Mouse (Mus musculus): ENCODE data around the gene Nab2. TPM values are rescaled to one million over a fixed set of nuclear protein-coding genes. Genes with fewer than 3 reads are reported as not detected.

Nab2 gene
- polyA plus RNA-seq, 1 experiment from 2014 or later: 3.9 TPM

GRCm38 (mm10) chr10:127640421-127640820, 27.9 kb downstream of the Nab2 start:
- Histone ChIP-seq H3K4me3 (ENCODE audit: low read depth, low read length) (no peak overlapping the region), H3K9ac (ENCODE audit: low read depth, low read length) (no peak overlapping the region), H3K9me3 (replicated peaks; ENCODE audit: control insufficient read depth, low read length) (no peaks in the 10 kb centered on the region), H3K4me2 (ENCODE audit: low read depth, low read length) (no peak overlapping the region), H3K36me3 (ENCODE audit: control insufficient read depth, insufficient read depth) (no peaks in the 10 kb centered on the region), H3K27me3 (ENCODE audit: control insufficient read depth, insufficient read depth, low read depth, low read length) (no peaks in the 10 kb centered on the region), H3K4me1 (ENCODE audit: control insufficient read depth, low read depth, low read length) (peaks cover 20% of the 10 kb centered on the region), H3K27ac (ENCODE audit: low read length) (no peak overlapping the region)
- WGBS (ENCODE audit: insufficient replicate concordance): 62% methylated on average over 5 of the region's 5 CpGs
- no peak for ATAC-seq (ENCODE audit: low read depth)

- WGBS (ENCODE audit: insufficient replicate concordance): 38% methylated on average over 7 of the region's 7 CpGs
- H3K27ac ChIP-seq (ENCODE audit: low read length): peak overlapping the region; percentile 52
These were observed 35.6 kb downstream of the Nab2 start for GRCm38 (mm10) chr10:127632668-127633271.

GRCm38 (mm10) chr10:127631261-127632214, 36.8 kb downstream of the Nab2 start:
- Histone ChIP-seq H3K4me2 (ENCODE audit: low read depth, low read length) (no peak overlapping the region), H3K9me3 (replicated peaks; ENCODE audit: control insufficient read depth, low read length) (peaks cover 3% of the 10 kb centered on the region), H3K36me3 (ENCODE audit: control insufficient read depth, insufficient read depth) (no peaks in the 10 kb centered on the region), H3K4me1 (ENCODE audit: control insufficient read depth, low read depth, low read length) (peaks cover 4% of the 10 kb centered on the region; the same call in 1 of the 2 replicates), H3K4me3 (ENCODE audit: low read depth, low read length) (no peak overlapping the region), H3K9ac (ENCODE audit: low read depth, low read length) (no peak overlapping the region), H3K27me3 (ENCODE audit: control insufficient read depth, insufficient read depth, low read depth, low read length) (no peaks in the 10 kb centered on the region), H3K27ac (ENCODE audit: low read length) (no peak overlapping the region)
- WGBS (ENCODE audit: insufficient replicate concordance): 31% methylated on average over 10 of the region's 10 CpGs
- no peak for ATAC-seq (ENCODE audit: low read depth)

More at GRCm38 (mm10) chr10:127632668-127633271, 35.6 kb downstream of the Nab2 start:
- Histone ChIP-seq H3K4me3 (ENCODE audit: low read depth, low read length) (no peak overlapping the region), H3K27me3 (ENCODE audit: control insufficient read depth, insufficient read depth, low read depth, low read length) (no peaks in the 10 kb centered on the region), H3K4me2 (ENCODE audit: low read depth, low read length) (no peak overlapping the region), H3K9ac (ENCODE audit: low read depth, low read length) (no peak overlapping the region), H3K4me1 (ENCODE audit: control insufficient read depth, low read depth, low read length) (peaks cover 4% of the 10 kb centered on the region; the same call in 1 of the 2 replicates), H3K36me3 (ENCODE audit: control insufficient read depth, insufficient read depth) (no peaks in the 10 kb centered on the region), H3K9me3 (replicated peaks; ENCODE audit: control insufficient read depth, low read length) (no peaks in the 10 kb centered on the region)
- ATAC-seq (ENCODE audit: low read depth): peak; percentile 68

GRCm38 (mm10) chr10:127626433-127626832, 41.9 kb downstream of the Nab2 start:
- no peak for ATAC-seq (ENCODE audit: low read depth)
- no peak overlapping the region for H3K27ac ChIP-seq (ENCODE audit: low read length)
- H3K4me2 ChIP-seq (ENCODE audit: low read depth, low read length): no peak overlapping the region
- peaks cover 9% of the 10 kb centered on the region for H3K27me3 ChIP-seq (ENCODE audit: control insufficient read depth, insufficient read depth, low read depth, low read length)
- H3K9ac ChIP-seq (ENCODE audit: low read depth, low read length): no peak overlapping the region
- peaks cover 5% of the 10 kb centered on the region for H3K9me3 ChIP-seq (replicated peaks; ENCODE audit: control insufficient read depth, low read length)
- peaks cover 3% of the 10 kb centered on the region; the same call in 1 of the 2 replicates for H3K4me1 ChIP-seq (ENCODE audit: control insufficient read depth, low read depth, low read length)
- WGBS (ENCODE audit: insufficient replicate concordance): 67% methylated on average over 3 of the region's 3 CpGs
- H3K4me3 ChIP-seq (ENCODE audit: low read depth, low read length): no peak overlapping the region
- H3K36me3 ChIP-seq (ENCODE audit: control insufficient read depth, insufficient read depth): no peaks in the 10 kb centered on the region

DNA sequence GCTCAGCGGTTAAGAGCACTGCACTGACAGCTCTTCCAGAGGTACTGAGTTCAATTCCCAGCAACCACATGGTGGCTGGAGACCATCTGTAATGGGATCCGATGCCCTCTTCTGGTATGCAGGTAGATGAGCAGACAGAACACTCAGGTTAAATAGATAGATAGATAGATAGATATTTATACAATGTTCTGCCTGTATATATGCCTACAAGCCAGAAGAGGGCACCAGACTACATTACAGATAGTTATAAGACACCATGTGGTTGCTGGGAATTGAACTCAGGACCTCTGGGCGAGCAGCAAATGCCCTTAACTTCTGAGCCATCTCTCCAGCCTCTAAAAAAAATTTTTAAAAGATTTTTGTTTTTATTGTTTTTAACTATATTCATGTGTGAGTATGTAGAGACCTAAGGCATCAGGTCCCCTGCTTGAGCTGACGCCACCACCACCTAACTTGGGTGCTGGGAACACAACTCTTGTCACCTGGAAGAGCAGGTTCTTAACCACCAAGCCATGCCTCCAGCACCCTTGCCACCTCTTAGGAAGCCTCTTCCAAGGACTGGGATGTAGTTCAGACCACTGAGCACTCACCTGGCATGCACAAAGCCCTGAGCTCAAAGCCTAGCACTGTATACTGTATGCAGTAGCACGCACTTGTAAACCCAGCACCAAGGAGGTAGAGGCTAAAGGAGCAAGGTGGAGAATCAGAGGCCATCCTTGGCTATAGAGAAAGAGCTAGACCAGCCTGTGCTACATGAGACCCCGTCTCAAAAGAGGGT, 44.7 kb downstream of the Nab2 start:
- peaks cover 5% of the 10 kb centered on the region for H3K9me3 ChIP-seq (replicated peaks; ENCODE audit: control insufficient read depth, low read length)
- no peak overlapping the region for H3K4me2 ChIP-seq (ENCODE audit: low read depth, low read length)
- no peak overlapping the region for H3K4me3 ChIP-seq (ENCODE audit: low read depth, low read length)
- WGBS (ENCODE audit: insufficient replicate concordance): 67% methylated on average over 6 of the region's 6 CpGs
- H3K27ac ChIP-seq (ENCODE audit: low read length): no peak overlapping the region
- H3K36me3 ChIP-seq (ENCODE audit: control insufficient read depth, insufficient read depth): no peaks in the 10 kb centered on the region
- H3K27me3 ChIP-seq (ENCODE audit: control insufficient read depth, insufficient read depth, low read depth, low read length): peaks cover 36% of the 10 kb centered on the region
- no peak for ATAC-seq (ENCODE audit: low read depth)
- H3K4me1 ChIP-seq (ENCODE audit: control insufficient read depth, low read depth, low read length): peaks cover 3% of the 10 kb centered on the region; the same call in 1 of the 2 replicates
- H3K9ac ChIP-seq (ENCODE audit: low read depth, low read length): no peak overlapping the region

- no peak overlapping the region for H3K4me2 ChIP-seq (ENCODE audit: low read depth, low read length)
- no peak overlapping the region; the same call in 1 of the 2 replicates for H3K27ac ChIP-seq (ENCODE audit: low read length)
- no peak for ATAC-seq (ENCODE audit: low read depth)
- H3K27me3 ChIP-seq (ENCODE audit: control insufficient read depth, insufficient read depth, low read depth, low read length): peaks cover 36% of the 10 kb centered on the region
- H3K9ac ChIP-seq (ENCODE audit: low read depth, low read length): no peak overlapping the region
- peaks cover 5% of the 10 kb centered on the region for H3K9me3 ChIP-seq (replicated peaks; ENCODE audit: control insufficient read depth, low read length)
- H3K4me1 ChIP-seq (ENCODE audit: control insufficient read depth, low read depth, low read length): peaks cover 3% of the 10 kb centered on the region; the same call in 1 of the 2 replicates
- WGBS (ENCODE audit: insufficient replicate concordance): 49% methylated on average over 4 of the region's 4 CpGs
- H3K4me3 ChIP-seq (ENCODE audit: low read depth, low read length): no peak overlapping the region
- no peaks in the 10 kb centered on the region for H3K36me3 ChIP-seq (ENCODE audit: control insufficient read depth, insufficient read depth)
These were observed 45.7 kb downstream of the Nab2 start for GRCm38 (mm10) chr10:127622661-127623060.

DNA sequence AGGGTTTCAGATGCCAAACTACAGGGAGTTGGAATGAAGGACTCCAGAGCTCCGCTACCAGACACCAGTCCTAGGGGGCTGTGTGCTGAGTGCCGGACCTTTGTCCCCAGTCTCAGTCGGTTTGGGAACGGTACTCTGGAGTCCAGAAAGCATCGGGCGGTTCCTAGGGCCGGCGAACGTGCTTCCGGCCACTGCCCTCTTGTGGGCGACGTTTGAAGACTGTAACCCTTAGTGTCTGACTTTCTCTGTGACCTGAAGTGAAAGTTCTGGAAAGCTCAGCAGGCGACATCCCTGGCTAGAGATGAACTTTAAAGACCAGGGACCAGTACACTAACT, 46.3 kb downstream of the Nab2 start:
- no peaks in the 10 kb centered on the region for H3K36me3 ChIP-seq (ENCODE audit: control insufficient read depth, insufficient read depth)
- peak overlapping the region; percentile 90 for H3K27ac ChIP-seq (ENCODE audit: low read length)
- peaks cover 4% of the 10 kb centered on the region; the same call in 1 of the 2 replicates for H3K4me1 ChIP-seq (ENCODE audit: control insufficient read depth, low read depth, low read length)
- H3K4me3 ChIP-seq (ENCODE audit: low read depth, low read length): peak overlapping the region; percentile 63
- ATAC-seq (ENCODE audit: low read depth): peak; percentile 57
- 2% methylated on average over 13 of the region's 13 CpGs for WGBS (ENCODE audit: insufficient replicate concordance)
- H3K9ac ChIP-seq (ENCODE audit: low read depth, low read length): peak overlapping the region; percentile 37; the same call in 1 of the 2 replicates
- peaks cover 36% of the 10 kb centered on the region for H3K27me3 ChIP-seq (ENCODE audit: control insufficient read depth, insufficient read depth, low read depth, low read length)
- peak overlapping the region; percentile 74 for H3K4me2 ChIP-seq (ENCODE audit: low read depth, low read length)
- H3K9me3 ChIP-seq (replicated peaks; ENCODE audit: control insufficient read depth, low read length): peaks cover 5% of the 10 kb centered on the region

DNA sequence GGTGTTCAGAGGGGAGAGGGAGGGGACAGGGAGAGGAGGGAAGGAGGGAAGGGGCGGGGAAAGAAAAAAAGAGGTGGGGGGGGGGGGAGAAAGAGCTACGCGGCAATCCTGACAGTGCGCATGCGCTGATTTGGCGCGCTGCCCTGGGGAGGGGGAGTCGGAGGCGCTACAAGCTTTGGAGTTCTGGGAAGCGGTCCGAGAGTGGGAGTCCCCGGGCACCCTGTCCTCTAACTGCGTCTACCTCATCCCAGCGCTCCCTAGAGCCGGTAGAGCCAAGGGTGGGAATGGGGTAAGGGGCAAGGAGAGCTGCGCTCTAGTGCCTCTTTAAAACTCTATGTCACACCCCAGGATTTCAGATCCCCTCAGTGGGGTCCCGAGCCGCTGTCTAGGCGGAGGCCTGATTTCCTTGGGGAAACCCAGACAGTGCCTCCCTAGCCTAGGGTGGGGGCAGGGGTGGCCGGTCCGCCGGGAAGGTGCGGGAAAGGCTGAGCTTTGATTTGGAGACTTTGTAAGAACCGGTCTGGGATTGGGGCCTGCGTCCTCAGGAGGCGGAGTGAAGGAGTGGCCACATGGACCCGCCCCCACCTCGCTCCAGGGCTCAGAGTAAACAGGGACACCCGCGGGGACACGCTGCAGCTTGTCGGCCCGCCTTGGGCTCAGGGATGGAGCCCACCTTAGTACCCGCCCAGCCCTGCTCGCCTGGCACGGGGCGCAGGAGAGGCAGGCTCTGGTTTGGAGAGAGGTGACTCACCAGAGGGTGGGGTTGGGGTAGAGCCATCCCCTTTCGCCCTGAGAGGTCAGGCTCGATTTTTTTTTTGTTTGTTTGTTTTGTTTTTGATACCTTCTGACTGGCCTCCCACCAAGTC, 46.9 kb downstream of the Nab2 start:
- WGBS (ENCODE audit: insufficient replicate concordance): under 1% methylated on average over 35 of the region's 39 CpGs
- Histone ChIP-seq H3K4me2 (ENCODE audit: low read depth, low read length) (peak overlapping the region; percentile 74), H3K4me1 (ENCODE audit: control insufficient read depth, low read depth, low read length) (peaks cover 8% of the 10 kb centered on the region; the same call in 1 of the 2 replicates), H3K9ac (ENCODE audit: low read depth, low read length) (peak overlapping the region; percentile 57), H3K4me3 (ENCODE audit: low read depth, low read length) (peak overlapping the region; percentile 63), H3K36me3 (ENCODE audit: control insufficient read depth, insufficient read depth) (no peaks in the 10 kb centered on the region), H3K9me3 (replicated peaks; ENCODE audit: control insufficient read depth, low read length) (peaks cover 1% of the 10 kb centered on the region), H3K27me3 (ENCODE audit: control insufficient read depth, insufficient read depth, low read depth, low read length) (peaks cover 36% of the 10 kb centered on the region), H3K27ac (ENCODE audit: low read length) (peak overlapping the region; percentile 90)
- ATAC-seq (ENCODE audit: low read depth): peak; percentile 83

Measured in liver, embryonic 16.5 days (tissue).